Mouse (Mus musculus): ENCODE measurements around the gene Eaf2.

DNA sequence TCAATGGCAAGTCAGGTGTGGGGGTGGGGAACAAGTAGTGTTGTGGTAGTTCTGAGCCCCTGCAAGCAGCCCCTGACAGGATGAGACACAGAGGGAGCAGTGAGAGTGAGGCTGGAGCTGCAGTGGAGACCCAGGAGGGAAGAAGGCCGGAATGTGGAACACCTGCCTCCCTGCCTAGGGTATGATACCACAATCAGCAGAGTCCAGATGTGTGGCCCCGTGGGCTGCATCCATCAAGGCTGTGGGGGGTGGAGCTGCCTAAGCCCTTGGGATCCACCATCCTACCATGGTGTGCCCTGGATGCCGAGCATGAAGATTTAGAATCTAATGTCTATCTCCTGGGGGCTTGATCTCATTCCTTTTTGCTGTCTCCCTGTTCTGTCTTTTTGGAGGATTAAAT lies 61.1 kb downstream of the Eaf2 start:
- TF ChIP-seq CTCF (IDR thresholded peaks at IDR 0.05; ENCODE audit: low read depth, low read length) (no peak), POLR2A (IDR thresholded peaks at IDR 0.05; ENCODE audit: extremely low read depth, insufficient read depth, low read length) (no peak)
